Mouse (Mus musculus) MEL (cell line): Measurements from ENCODE around the gene Dnah14. TPM values are rescaled to one million over a fixed set of nuclear protein-coding genes. Genes with fewer than 3 reads are reported as not detected.

Experiments
- DNase-seq: peaks from one replicate; pipeline ENCODE4 v3.0.0; 2011; ENCODE audit warnings: low read depth, low spot score
- H3K27ac ChIP-seq: 2 replicates; pipeline ENCODE4 v1.5.1; 2012; ENCODE audit warnings: low read depth, mild to moderate bottlenecking, control low read depth, low read length, moderate library complexity; ENCODE audit not compliant: control insufficient read depth
- H3K27me3 ChIP-seq, 2 experiments: fragments of 150-350 bp in 1 of 2; sonication (generic) in 1 of 2; 2 replicates each; pipeline ENCODE4 v1.6.1; 2012; ENCODE audit warnings: low read length in 2 of 2, mild to moderate bottlenecking in 2 of 2, improper control_type of control experiment in 1 of 2, moderate library complexity in 1 of 2; ENCODE audit not compliant: insufficient read depth in 2 of 2, control insufficient read depth in 1 of 2
- H3K36me3 ChIP-seq, 2 experiments: 2 replicates each; pipeline ENCODE4 v1.6.1; 2012 to 2014; ENCODE audit warnings: low read length in 2 of 2, improper control_type of control experiment in 1 of 2, inconsistent platforms in 1 of 2, mild to moderate bottlenecking in 1 of 2; ENCODE audit not compliant: insufficient read depth in 2 of 2, control insufficient read depth in 1 of 2
- H3K4me1 ChIP-seq, 2 experiments: fragments of 150-350 bp in 1 of 2; sonication (generic) in 1 of 2; 2 replicates each; pipeline ENCODE4 v1.6.1; 2012; ENCODE audit warnings: low read length in 2 of 2, improper control_type of control experiment in 1 of 2, mild to moderate bottlenecking in 1 of 2; ENCODE audit not compliant: insufficient read depth in 2 of 2, control insufficient read depth in 1 of 2
- H3K4me3 ChIP-seq, 2 experiments: fragments of 150-350 bp in 1 of 2; sonication (generic) in 1 of 2; 2 replicates each; pipeline ENCODE4 v1.5.1; 2012; ENCODE audit warnings: low read depth in 2 of 2, low read length in 2 of 2, mild to moderate bottlenecking in 2 of 2, moderate library complexity in 2 of 2, control low read depth in 1 of 2, improper control_type of control experiment in 1 of 2; ENCODE audit not compliant: control insufficient read depth in 1 of 2, insufficient read depth in 1 of 2
- H3K79me2 ChIP-seq: 2 replicates; pipeline ENCODE4 v1.6.1; 2012; ENCODE audit warnings: mild to moderate bottlenecking, low read length, moderate library complexity; ENCODE audit not compliant: control insufficient read depth, poor library complexity, insufficient read depth
- H3K9ac ChIP-seq: 2 replicates; pipeline ENCODE4 v1.6.1; 2012; ENCODE audit warnings: low read depth, mild to moderate bottlenecking, control low read depth, low read length, moderate library complexity; ENCODE audit not compliant: control insufficient read depth, poor library complexity, severe bottlenecking
- H3K9me3 ChIP-seq: fragments of 150-350 bp; sonication (generic); replicated peaks from 2 replicates; pipeline ENCODE4 v1.6.1; 2012; ENCODE audit warnings: mild to moderate bottlenecking, low read length, improper control_type of control experiment, moderate library complexity; ENCODE audit not compliant: insufficient read depth
- BHLHE40 ChIP-seq: IDR thresholded peaks from 2 replicates; pipeline ENCODE4 v1.6.1; 2012; ENCODE audit warnings: low read depth, mild to moderate bottlenecking, inconsistent platforms, low read length, improper control_type of control experiment, borderline replicate concordance
- CHD1 ChIP-seq: IDR thresholded peaks from 2 replicates; pipeline ENCODE4 v1.6.1; 2012; ENCODE audit warnings: low read depth, mild to moderate bottlenecking, inconsistent platforms, low read length, improper control_type of control experiment
- CHD2 ChIP-seq: IDR thresholded peaks from 2 replicates; pipeline ENCODE4 v1.6.1; 2011; ENCODE audit warnings: low read length, improper control_type of control experiment
- CTCF ChIP-seq, 3 experiments: IDR thresholded peaks in 2 of 3; conservative IDR thresholded peaks in 1 of 3; 2 replicates each; pipeline ENCODE4 v1.5.1; 2011 to 2012; ENCODE audit warnings: low read length in 3 of 3, low read depth in 2 of 3, mild to moderate bottlenecking in 2 of 3, improper control_type of control experiment in 1 of 3, inconsistent platforms in 1 of 3, mixed read lengths in 1 of 3, moderate library complexity in 1 of 3; ENCODE audit not compliant: control insufficient read depth in 1 of 3, insufficient read depth in 1 of 3, poor library complexity in 1 of 3, severe bottlenecking in 1 of 3
- E2F4 ChIP-seq: IDR thresholded peaks from 2 replicates; pipeline ENCODE4 v1.6.1; 2011; ENCODE audit warnings: low read depth, low read length, improper control_type of control experiment, borderline replicate concordance
- ELF1 ChIP-seq: IDR thresholded peaks from 2 replicates; pipeline ENCODE4 v1.6.1; 2014; ENCODE audit warnings: low read depth, mild to moderate bottlenecking, inconsistent platforms, low read length, improper control_type of control experiment, moderate library complexity
- EP300 ChIP-seq, 2 experiments: IDR thresholded peaks; 2 replicates each; pipeline ENCODE4 v1.6.1; 2011; ENCODE audit warnings: improper control_type of control experiment in 2 of 2, low read length in 2 of 2, low read depth in 1 of 2, mild to moderate bottlenecking in 1 of 2
- ETS1 ChIP-seq: IDR thresholded peaks from 2 replicates; pipeline ENCODE4 v1.6.1; 2012; ENCODE audit warnings: low read depth, mild to moderate bottlenecking, inconsistent platforms, low read length, improper control_type of control experiment, moderate library complexity
- GABPA ChIP-seq: IDR thresholded peaks from 2 replicates; pipeline ENCODE4 v1.6.1; 2012; ENCODE audit warnings: low read depth, mild to moderate bottlenecking, inconsistent platforms, low read length, improper control_type of control experiment, moderate library complexity
- HCFC1 ChIP-seq: IDR thresholded peaks from 2 replicates; pipeline ENCODE4 v1.6.1; 2012; ENCODE audit warnings: low read depth, mild to moderate bottlenecking, inconsistent platforms, low read length, improper control_type of control experiment, moderate library complexity
- JUND ChIP-seq: IDR thresholded peaks from 2 replicates; pipeline ENCODE4 v1.6.1; 2011; ENCODE audit warnings: low read depth, mild to moderate bottlenecking, improper control_type of control experiment, low read length
- KAT2A ChIP-seq: conservative IDR thresholded peaks from 2 replicates; pipeline ENCODE4 v1.6.1; 2012; ENCODE audit warnings: low read depth, low read length, improper control_type of control experiment, inconsistent platforms
- MAFK ChIP-seq: IDR thresholded peaks from 2 replicates; pipeline ENCODE4 v1.6.1; 2011; ENCODE audit warnings: low read depth, mild to moderate bottlenecking, low read length, improper control_type of control experiment, borderline replicate concordance
- MAX ChIP-seq: IDR thresholded peaks from 2 replicates; pipeline ENCODE4 v1.6.1; 2011; ENCODE audit warnings: low read length, improper control_type of control experiment
- MXI1 ChIP-seq: IDR thresholded peaks from 2 replicates; pipeline ENCODE4 v1.6.1; 2011; ENCODE audit warnings: mild to moderate bottlenecking, low read depth, low read length, improper control_type of control experiment
- MYC ChIP-seq: IDR thresholded peaks from 2 replicates; pipeline ENCODE4 v1.6.1; 2011; ENCODE audit warnings: low read depth, mild to moderate bottlenecking, low read length, improper control_type of control experiment, moderate library complexity
- NELFE ChIP-seq: IDR thresholded peaks from 2 replicates; pipeline ENCODE4 v1.6.1; 2011; ENCODE audit warnings: low read depth, low read length, improper control_type of control experiment
- NRF1 ChIP-seq: IDR thresholded peaks from 2 replicates; pipeline ENCODE4 v1.6.1; 2014; ENCODE audit warnings: low read depth, mild to moderate bottlenecking, inconsistent platforms, low read length, improper control_type of control experiment, moderate library complexity; ENCODE audit not compliant: poor library complexity, insufficient read depth, severe bottlenecking
- POLR2A ChIP-seq, 2 experiments: IDR thresholded peaks; 2 replicates each; pipeline ENCODE4 v1.6.1; 2011 to 2012; ENCODE audit warnings: low read length in 2 of 2, mild to moderate bottlenecking in 2 of 2, control low read depth in 1 of 2, improper control_type of control experiment in 1 of 2, low read depth in 1 of 2, moderate library complexity in 1 of 2; ENCODE audit not compliant: control insufficient read depth in 1 of 2, insufficient read depth in 1 of 2, poor library complexity in 1 of 2
- POLR2AphosphoS2 ChIP-seq: IDR thresholded peaks from 2 replicates; pipeline ENCODE4 v1.6.1; 2011; ENCODE audit warnings: low read length, improper control_type of control experiment
- POLR2AphosphoS5 ChIP-seq: IDR thresholded peaks from 2 replicates; pipeline ENCODE4 v1.6.1; 2012; ENCODE audit warnings: low read depth, borderline replicate concordance, mild to moderate bottlenecking, inconsistent platforms, low read length, moderate library complexity, mixed read lengths
- SIN3A ChIP-seq: IDR thresholded peaks from 2 replicates; pipeline ENCODE4 v1.6.1; 2012; ENCODE audit warnings: low read length, improper control_type of control experiment, inconsistent platforms
- SMC3 ChIP-seq: IDR thresholded peaks from 2 replicates; pipeline ENCODE4 v1.6.1; 2011; ENCODE audit warnings: low read depth, low read length, improper control_type of control experiment
- TAL1 ChIP-seq: IDR thresholded peaks from 2 replicates; pipeline ENCODE4 v1.6.1; 2012; ENCODE audit warnings: mild to moderate bottlenecking, inconsistent platforms, low read length, moderate library complexity, mixed read lengths
- TBP ChIP-seq: IDR thresholded peaks from 2 replicates; pipeline ENCODE4 v1.8.0; 2011; ENCODE audit warnings: low read depth, low read length, improper control_type of control experiment
- USF1 ChIP-seq: IDR thresholded peaks from 2 replicates; pipeline ENCODE4 v1.6.1; 2014; ENCODE audit warnings: low read depth, mild to moderate bottlenecking, inconsistent platforms, low read length, improper control_type of control experiment, moderate library complexity
- USF2 ChIP-seq, 2 experiments: IDR thresholded peaks; 2 replicates each; pipeline ENCODE4 v1.6.1; 2011 to 2012; ENCODE audit warnings: improper control_type of control experiment in 2 of 2, low read length in 2 of 2, borderline replicate concordance in 1 of 2, inconsistent platforms in 1 of 2, low read depth in 1 of 2, mild to moderate bottlenecking in 1 of 2; ENCODE audit not compliant: insufficient read depth in 1 of 2
- ZKSCAN1 ChIP-seq: IDR thresholded peaks from 2 replicates; pipeline ENCODE4 v1.6.1; 2012; ENCODE audit warnings: low read depth, mild to moderate bottlenecking, inconsistent platforms, low read length, improper control_type of control experiment, moderate library complexity
- polyA plus RNA-seq, 2 experiments: library from polyadenylated mRNA; stranded (reverse) in 1 of 2; unstranded in 1 of 2; fragments of >175 nt in 1 of 2; fragments of >200 nt in 1 of 2; gene quantifications; 2 replicates each; pipeline versions ENCODE4 v1.2.1 to v1.2.4; 2012; ENCODE audit warnings: low replicate concordance in 2 of 2, low read depth in 1 of 2; ENCODE audit not compliant: insufficient read length in 2 of 2, insufficient read depth in 1 of 2, missing spikeins in 1 of 2
- total RNA-seq: library from RNA; depleted of rRNA; stranded (reverse); fragments of 300-350 nt; gene quantifications from 2 replicates; pipeline ENCODE4 v1.2.3, GENCODE M21; 2012

Dnah14 gene
- total and polyA plus RNA-seq, 3 experiments: 0.77 to 1.2 TPM; not detected in 1

DNA sequence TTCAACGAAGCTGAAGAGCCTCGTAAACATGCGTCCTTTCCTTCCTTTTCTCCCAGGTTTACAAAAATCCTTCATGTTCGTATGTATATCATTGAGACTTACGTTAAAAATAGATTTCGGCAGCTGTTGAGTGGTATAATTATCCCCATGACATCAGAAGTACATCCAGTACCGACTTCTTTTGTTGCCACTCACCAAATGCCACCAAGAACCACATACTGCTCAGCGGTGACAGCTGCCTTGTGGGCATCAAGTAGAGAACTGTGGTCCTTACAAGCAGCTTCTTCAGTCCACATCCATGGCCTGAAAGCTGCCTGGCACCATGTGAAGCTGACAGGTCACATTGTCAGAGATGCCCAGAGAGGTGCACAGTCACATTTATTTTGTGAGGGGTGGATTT is 26.4 kb upstream of the Dnah14 start:
- H3K27ac ChIP-seq: no peak overlapping the region
- no peak overlapping the region for H3K4me3 ChIP-seq
- H3K4me1 ChIP-seq: peaks cover 0 to 9% of the 10 kb centered on the region in 2 experiments; a peak in 1 of 4 replicates
- no peaks in the 10 kb centered on the region for H3K36me3 ChIP-seq
- no peak overlapping the region for H3K9ac ChIP-seq
- no peaks in the 10 kb centered on the region for H3K79me2 ChIP-seq
- TF ChIP-seq MYC (no peak), SMC3 (no peak), POLR2AphosphoS5 (no peak), EP300 (IDR thresholded peaks at IDR 0.05; ENCODE audit: low read depth in 1 of 2, low read length in 2 of 2) (no peak), GABPA (no peak), BHLHE40 (no peak), CHD1 (no peak), ETS1 (no peak), TAL1 (no peak), MXI1 (no peak), HCFC1 (no peak), JUND (no peak), TBP (no peak), POLR2AphosphoS2 (no peak), POLR2A (IDR thresholded peaks at IDR 0.05; ENCODE audit: control insufficient read depth in 1 of 2, insufficient read depth in 1 of 2, low read depth in 1 of 2, low read length in 2 of 2, poor library complexity in 1 of 2) (no peak), MAFK (no peak), ELF1 (no peak), E2F4 (no peak), NRF1 (no peak)
- peaks cover 1 to 4% of the 10 kb centered on the region in 2 experiments; a peak in 3 of 4 replicates for H3K27me3 ChIP-seq
- no peak for DNase-seq
- H3K9me3 ChIP-seq: no peaks in the 10 kb centered on the region

DNA sequence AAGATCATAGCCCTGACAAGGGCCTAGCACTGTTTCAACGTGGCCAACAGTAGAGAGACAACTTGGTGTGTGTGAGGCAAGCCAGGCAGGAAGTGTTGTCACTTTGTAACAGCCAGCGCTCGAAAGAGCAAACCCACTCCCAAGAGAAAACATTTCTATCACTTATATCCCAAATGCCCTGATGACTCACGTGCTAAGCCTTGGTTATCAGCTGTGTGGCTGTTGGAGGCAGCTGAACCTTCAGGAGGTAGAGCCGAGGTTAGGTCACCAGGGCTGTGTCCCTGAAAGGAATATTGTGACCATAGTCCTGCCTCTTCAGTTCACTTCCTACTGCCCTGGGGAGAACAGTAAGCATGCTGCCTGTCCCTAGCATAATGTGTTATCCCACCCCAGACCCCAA is 25.5 kb upstream of the Dnah14 start:
- no peak for TF ChIP-seq SIN3A
- no peak for TF ChIP-seq USF2 (IDR thresholded peaks at IDR 0.05; ENCODE audit: borderline replicate concordance in 1 of 2, insufficient read depth in 1 of 2, low read depth in 1 of 2, low read length in 2 of 2)
- TF ChIP-seq ZKSCAN1: no peak
- TF ChIP-seq EP300 (IDR thresholded peaks at IDR 0.05; ENCODE audit: low read depth in 1 of 2, low read length in 2 of 2): no peak
- TF ChIP-seq USF1: no peak
- TF ChIP-seq CHD2: no peak
- no peak for TF ChIP-seq JUND
- TF ChIP-seq E2F4: no peak
- no peak for TF ChIP-seq NRF1
- TF ChIP-seq TAL1: no peak
- no peak for TF ChIP-seq NELFE
- TF ChIP-seq SMC3: no peak
- no peak for TF ChIP-seq CTCF (IDR thresholded peaks at IDR 0.05 in 2 of 3, conservative IDR thresholded peaks at IDR 0.05 in 1 of 3; ENCODE audit: control insufficient read depth in 1 of 3, insufficient read depth in 1 of 3, low read depth in 2 of 3, low read length in 3 of 3, poor library complexity in 1 of 3, severe bottlenecking in 1 of 3)
- TF ChIP-seq MAFK: no peak
- TF ChIP-seq KAT2A: no peak
- TF ChIP-seq BHLHE40: no peak
- TF ChIP-seq ELF1: no peak
- no peak for TF ChIP-seq MAX
- TF ChIP-seq, all 39 proteins: peak for 0
- Histone ChIP-seq H3K4me1 (peaks cover 0 to 11% of the 10 kb centered on the region in 2 experiments; a peak in 1 of 4 replicates), H3K36me3 (no peaks in the 10 kb centered on the region), H3K9ac (no peak overlapping the region), H3K4me3 (no peak overlapping the region), H3K27ac (no peak overlapping the region), H3K27me3 (peaks cover 1 to 4% of the 10 kb centered on the region in 2 experiments; a peak in 3 of 4 replicates), H3K9me3 (no peaks in the 10 kb centered on the region), H3K79me2 (no peaks in the 10 kb centered on the region)
- DNase-seq: no peak
